Mouse (Mus musculus) embryonic fibroblast, embryonic 13.5 days (primary cell): ENCODE measurements at regions not wholly inside any gene's neighbourhood (a gene's known extent, or its start where the extent isn't known, plus 50 kb on each side); places are given as distances from the start of the nearest gene placed in this dataset.

Experiments used
- CTCF ChIP-seq: IDR thresholded peaks from 2 replicates; pipeline ENCODE4 v1.5.1; 2011; ENCODE audit warnings: mild to moderate bottlenecking, control low read depth, low read length, moderate library complexity, borderline replicate concordance; ENCODE audit not compliant: insufficient read depth
- POLR2A ChIP-seq: IDR thresholded peaks from 2 replicates; pipeline ENCODE4 v1.6.1; 2011; ENCODE audit warnings: low read depth, mild to moderate bottlenecking, control low read depth, low read length, moderate library complexity

DNA sequence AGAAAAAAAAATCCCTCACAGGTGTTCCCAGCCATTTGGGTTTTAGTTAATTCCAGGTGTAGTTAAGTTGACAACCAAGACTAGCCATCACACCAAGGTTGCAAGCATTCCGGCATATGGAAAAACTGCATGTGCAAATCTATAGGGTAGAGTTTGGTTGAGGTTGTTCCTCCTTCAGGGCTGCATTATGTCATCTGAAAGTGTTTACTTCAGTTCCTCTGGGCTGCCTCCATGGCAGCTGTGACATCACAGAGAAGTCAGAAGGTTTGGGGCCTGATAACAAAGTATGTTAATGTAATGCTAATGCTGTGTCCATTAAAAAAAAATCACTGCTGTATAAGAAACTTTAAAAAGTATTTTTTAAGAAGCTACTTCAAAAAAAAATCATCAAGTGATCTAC is 70.8 kb downstream of the Kcnrg start:
- TF ChIP-seq CTCF (no peak), POLR2A (no peak)
